Mouse (Mus musculus) retina, adult 2 months (tissue): ENCODE measurements around the gene Farsb.
"Not testable (repeated sequence)": the region's sequence is repeated elsewhere in the genome, so short reads cannot be mapped to it uniquely, and the experiment has no call there.

ENCODE experiments used
- DNase-seq: peaks from one replicate; pipeline ENCODE4 v3.0.0-alpha.2; 2012; ENCODE audit warnings: low read depth, low spot score

The Farsb gene

DNA sequence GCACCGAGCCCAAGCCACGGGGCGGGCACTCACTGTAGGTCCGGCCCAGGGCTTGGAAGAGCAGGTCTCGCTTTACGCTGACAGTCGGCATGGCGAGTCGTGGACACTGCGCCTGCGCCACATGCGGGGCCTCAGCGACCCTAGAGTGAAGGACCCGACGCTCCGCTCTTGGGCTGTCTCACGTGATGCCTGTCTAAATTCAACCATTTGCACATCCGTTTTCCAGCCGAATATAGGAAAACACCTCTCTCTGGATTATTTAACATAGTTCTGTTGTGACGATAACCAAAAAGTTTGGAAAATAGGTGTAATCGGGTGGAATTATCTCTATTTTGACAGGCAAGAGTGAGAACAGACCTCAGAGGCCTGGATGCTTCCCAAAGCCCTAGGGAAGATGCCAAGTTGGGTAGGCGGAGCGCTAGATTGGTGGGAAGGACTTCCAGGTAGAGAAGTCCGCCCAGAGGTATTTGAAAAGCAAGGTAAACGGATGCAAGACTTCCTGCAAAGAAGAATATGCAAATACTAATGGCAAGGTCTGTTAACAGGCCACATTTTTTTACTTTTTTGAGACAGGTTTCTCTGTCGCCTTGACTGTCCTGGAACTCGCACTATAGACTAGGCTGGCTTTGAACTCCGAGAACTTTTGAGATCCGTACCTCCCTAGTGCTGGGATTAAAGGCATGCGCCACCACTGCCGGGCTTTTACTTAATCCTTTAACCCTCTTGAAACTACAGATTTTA lies at the start of gene Farsb:
Gene Farsb, minus strand, starts transcription at position 146 of the 741 bp plus-strand sequence.
- DNase-seq, result peak; percentile 90

DNA sequence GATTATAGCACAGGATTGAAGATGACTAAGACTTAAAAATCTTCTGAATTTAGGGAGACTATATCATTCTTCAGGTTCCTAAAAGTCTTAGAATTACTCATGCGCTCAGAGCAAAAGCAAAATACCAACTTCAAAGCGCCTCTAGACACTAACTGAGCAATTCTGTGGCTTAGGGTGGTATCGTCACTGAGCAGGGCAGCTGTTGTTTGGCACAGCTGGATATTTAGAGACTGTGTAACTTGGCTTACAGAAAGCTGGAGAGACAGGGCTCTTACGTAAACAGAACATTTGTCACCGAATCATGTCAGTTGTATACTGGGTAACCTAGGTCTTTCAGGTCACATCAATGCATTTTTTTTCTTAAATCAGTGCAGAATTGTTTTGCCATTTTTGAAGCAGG lies 49.7 kb upstream of the Farsb start:
- no peak for DNase-seq

DNA sequence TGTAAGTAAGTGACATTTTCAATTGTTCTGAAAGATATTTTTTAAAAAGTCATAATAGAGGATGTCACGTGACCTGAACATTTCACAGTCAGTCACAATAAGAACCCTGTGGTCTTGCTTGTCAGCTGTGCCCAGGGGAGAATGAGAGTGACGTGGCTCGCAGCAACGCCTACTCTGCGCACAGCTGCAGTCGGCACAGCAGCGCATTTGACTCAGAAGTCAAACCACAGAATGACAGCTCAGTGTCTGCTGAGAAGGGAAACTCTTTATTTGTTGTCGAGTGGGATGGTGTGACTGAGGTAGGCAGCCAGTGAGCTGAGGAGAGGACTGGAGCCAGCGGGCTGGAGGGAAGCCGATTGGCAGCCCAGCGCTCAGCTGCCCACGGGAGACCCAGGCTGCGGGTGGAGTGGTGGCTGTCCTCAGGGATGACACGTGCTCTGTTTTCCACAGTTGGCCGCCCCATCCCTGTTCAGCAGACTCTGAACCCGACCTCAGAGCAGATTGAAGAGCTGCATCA lies 48.9 kb upstream of the Farsb start:
- DNase-seq, result no peak

DNA sequence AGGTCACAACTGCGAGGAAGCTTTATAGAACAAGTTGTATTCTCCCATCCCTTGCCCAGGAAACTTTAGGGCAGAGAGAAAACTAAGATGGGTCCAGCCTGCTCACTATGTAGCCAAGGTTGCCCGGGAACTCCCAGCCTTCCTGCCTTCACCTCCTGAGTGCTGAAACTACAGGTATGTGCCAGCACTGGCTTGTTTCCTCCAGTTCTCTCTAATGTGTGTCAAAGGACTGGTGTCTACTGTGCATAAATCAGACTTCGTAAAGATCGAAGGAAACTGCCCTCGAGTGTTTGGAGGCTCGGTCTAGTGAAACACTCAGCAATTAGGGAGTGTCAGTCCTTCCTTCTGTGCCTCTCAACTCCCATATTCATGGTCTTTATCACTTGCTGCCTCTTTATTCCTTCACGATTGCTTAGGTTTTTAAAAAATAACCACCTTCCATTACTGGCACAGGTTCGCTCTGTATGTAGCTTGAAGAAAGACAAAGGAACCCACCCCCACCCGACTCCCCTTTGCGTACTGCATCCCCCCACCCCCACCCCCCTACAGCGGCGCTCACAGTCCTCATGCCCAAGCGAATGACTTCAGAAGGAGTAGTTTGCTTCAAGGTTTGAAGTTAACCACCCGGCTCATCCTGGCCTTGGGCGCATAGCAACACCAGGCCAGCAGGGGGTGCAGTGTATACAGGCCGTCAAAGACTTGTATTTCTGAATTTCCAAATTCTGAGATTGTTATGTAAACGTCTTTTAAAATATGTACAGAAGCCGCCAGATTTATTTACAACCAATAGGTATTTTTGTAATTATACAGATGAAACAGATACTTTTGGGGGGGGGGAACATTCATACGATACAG lies 47.8 kb upstream of the Farsb start:
- DNase-seq, result no peak

DNA sequence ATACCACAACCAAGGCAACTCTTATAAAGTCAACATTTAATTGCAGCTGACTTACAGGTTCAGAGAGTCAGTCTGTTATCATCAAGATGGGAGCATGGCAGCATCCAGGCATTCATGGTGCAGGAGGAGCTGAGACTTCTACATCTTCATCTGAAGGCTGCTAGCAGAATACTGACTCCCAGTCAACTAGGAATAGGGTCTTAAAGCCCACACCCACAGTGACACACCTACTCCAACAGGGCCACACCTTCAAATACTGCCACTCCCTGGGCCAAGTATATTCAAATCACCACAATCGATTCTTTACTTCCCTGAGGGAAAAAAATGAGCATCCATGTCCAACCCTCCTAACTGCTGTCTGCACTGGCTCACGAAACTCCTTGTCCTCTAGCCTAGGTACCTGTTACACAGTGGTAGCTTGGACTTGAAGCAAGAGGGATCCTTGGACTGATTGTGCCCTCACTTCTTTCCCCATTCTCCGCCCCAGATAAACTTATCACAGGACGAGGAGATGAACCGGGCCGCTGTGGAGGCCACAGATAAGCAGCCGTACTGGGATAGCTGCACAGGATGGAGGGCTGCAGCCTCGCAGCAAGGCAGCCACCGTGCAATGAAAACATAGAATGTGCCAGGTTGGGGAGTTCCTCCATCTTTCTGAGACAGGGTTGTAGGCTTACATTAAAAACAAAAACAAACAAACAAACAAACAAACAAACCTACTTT lies 45.9 kb upstream of the Farsb start:
- DNase-seq, result no peak

DNA sequence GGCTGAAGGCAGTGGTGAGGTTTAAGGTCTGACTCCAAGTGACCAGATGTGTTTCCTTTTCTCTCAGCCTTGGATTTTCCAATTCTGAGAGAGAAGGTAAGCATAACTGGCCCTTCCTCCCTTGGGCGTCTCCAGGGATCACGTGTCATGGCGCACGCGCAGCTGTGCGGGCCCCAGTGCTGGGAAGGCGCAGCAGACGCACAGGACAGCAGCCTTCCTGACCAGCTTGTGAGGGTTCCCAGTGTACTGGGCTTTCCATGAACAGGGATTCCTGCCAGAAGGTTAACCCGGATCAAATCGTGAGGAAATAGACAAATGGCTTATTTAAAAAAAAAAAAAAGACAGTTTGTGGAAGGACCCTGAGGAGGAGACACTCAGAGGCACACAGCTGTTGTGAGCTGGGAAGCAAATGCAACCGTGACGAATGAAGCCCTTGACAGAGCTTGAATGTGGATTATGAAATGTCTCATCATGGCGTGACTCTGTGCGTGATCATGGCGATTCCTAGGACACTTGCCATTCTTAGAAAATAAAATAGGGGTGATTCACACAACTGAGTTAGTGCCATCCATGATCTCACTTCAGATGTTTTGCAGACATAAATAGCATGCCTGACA lies 43.6 kb upstream of the Farsb start:
- DNase-seq, result no peak

DNA sequence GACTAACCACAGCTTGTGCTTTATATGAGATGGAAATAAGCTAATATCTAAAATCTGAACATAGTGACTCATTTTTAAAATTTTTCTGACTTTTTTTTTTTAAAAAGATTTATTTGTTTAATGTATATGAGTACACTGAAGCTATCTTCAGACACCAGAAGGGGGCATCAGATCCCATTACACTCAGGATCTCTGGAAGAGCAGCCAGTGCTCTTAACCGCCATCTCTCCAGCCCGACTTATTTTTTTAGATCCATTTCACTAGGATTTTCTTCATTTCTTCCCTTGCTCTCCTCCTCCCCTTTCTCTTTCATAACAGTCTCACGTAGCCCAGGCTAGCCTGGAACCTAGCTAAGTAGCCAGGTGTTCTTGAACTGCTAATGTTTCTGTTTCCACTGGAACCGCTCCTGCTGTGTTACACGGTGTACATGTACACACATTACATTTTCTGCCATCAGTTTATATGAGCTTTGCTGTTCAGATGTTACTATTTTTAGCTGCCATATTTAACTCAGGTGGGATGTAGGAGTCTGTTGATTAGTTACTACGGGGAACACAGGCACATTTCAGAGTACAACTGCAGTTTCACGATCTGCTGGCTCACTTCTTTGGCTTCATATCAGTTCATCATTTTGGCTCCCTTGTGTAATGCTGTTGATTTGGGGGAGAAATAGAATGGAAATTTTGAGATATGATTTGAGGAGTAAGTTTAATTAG lies 42.0 kb upstream of the Farsb start:
- DNase-seq, result no peak

DNA sequence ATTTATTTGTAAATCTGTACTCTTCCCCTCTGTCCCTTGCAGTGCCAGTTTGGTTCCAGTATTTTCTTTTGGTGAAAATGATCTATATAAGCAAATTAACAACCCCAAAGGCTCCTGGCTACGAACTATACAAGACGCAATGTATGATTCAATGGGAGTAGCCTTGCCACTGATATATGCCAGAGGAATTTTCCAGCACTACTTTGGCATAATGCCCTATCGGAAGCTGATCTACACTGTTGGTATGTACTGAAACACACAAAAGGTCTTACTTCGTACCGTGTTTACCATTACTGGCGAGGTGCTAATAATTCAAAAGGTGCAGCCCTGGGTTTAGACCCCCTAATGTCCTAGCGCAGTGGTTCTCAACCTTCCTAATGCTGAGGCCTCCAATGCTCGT lies 40.3 kb upstream of the Farsb start:
- DNase-seq, result no peak

DNA sequence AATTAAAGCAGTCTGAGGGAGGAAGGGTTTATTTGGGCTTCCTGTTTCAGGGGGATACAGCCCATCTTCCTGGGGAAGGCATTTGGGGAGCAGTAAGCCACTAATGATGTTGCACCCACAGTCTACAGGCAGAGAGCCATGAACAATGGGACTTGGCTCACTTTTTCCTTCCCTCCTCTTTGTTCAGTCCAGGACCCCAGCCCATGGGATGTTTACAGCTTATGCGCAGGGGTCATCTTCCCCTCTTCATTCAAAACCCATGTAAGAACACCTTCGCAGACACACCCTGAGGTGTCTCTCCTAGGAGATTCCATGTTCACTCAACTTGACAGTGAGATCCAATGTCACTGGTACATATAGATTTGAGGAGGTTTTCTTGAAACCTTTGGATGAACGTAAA lies 39.7 kb upstream of the Farsb start:
- no peak for DNase-seq

DNA sequence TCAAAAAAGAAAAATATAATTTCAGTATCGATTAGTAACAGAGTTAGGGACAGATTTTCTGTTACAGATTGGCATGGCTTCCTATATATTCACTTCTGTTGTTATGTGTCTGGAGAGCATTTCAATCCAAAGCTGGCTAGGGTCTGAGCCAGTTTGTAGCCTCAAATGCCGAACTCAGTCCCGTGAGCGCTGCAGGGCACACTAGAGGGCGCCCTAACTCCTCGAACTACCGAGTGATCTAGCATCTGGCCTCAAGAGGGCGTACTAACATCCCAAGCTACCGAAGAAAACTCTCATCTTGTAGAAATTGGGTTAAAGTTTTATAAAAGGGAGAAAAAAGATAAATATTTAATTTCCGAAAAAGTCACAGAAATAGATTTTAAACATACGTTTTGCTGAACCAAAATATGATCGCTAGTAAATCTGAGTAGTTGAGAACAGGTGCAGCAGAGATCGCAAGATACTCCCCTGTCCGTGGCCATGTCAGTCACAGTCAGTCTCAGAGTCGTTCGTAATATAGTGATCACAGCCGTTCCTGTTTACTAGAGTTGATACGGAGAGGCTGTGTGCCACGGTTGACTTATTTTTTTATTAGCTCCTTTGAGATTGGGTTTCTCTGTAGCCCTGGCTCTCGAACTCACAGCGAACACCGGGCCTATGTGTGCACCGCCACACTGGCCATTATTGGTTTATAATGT lies 36.6 kb upstream of the Farsb start:
- no peak for DNase-seq

DNA sequence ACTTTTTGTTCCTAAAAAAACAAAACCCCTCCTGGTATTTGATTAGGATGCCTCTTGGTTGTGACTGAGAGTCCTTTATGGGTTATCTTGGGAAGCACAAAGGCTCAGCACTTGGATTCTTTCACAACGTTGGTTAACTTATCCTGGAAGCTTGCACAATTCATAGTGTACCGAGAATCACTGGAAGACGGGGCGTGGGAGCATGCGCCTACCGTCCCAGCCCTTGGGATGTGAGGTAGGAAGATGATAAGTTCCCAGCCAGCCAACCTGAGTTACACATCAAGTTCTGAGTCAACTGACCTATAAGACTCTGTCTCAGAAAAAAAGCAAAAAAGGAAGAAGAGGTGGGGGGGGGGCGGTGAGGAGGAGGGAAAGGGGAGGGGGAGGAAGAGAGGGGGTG lies 30.2 kb upstream of the Farsb start:
- DNase-seq, result no peak

DNA sequence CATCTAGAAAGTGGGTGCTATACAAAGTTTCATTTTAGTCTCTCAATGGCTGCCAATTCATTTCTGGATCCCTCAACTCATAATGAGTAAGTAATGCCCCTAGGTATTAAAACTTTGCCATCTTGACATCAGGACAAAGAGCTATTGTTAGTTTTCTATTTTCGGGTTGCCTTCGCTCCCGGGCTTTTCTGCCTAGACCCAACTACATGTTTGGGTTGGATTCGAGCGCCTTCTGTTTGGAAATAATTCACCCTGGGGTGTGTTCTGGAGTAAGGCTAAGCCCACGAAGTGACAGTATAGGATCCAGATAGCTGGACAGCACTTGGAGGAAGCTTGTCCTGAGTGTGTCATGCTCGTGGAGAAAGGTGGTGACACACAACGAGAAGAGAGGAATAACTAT lies 24.1 kb upstream of the Farsb start:
- no peak for DNase-seq

DNA sequence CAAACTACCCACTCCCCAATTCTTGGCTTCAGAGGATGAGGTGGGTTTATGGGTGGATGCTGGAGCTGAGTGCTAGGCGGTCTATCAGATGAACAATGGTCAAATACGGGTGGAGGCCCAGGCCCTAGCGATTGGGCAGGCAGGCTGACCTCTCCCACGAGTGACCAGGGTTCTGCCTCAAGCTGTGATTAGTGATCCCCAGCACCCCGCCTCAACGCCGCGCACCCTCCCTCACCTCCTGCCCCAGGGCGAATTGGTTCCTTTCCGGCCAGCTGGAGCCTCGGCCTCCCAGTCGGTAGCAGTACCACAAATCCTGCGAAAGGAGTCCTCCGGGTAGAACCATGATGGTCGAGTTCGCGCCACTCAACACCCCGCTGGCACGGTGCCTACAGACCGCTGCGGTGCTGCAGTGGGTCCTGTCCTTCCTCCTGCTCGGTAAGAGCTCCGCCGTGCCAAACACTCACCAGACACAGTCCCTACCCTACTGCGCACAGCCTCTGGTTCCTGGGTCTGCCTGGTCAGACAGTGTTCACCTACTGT lies 23.0 kb upstream of the Farsb start, which contains the start of gene BC035947:
Gene BC035947, minus strand, starts transcription at position 538 of the 540 bp plus-strand sequence.
- DNase-seq, result no peak

DNA sequence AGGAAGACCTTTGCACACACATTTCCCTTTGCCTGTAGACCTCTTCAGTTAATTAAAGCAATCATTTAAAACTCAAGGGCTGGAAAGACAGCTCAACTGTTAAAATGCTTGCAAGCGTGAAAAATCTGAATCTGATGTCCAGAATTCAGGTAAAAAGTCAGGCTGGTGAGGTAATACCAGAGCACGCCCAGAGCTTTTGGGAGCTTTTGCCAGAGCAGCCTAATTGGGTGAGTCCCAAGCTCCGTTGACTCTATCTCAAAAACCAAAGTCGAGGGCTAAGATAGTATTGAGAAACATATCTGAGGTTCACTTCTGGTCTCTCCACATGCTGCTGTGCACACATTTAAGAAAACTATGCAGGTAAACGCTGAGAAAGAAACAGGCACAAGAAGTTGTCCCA lies 22.2 kb upstream of the Farsb start, which contains the start of gene Mogat1:
Gene Mogat1, plus strand, starts transcription at position 130 of the 400 bp plus-strand sequence.
- DNase-seq, result no peak

DNA sequence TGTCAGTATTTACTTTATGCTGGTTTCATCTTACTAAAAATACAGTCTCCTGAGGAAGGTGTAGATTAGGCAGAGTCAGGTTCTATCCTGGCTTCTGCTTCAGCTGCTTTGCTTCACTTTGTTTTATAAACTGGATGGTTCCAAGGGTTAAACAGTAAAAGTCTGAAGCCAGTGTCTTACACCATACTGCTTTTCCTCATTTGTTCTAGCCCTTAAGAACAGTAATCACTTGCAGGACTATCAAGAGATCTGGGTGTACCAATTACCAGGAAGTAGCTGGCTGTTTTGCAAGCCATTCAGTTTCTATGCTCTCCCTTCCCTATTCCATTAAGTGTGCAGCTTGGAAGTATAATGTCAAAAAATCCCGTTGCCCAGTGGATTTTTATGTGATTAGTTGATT lies 18.4 kb upstream of the Farsb start:
- no peak for DNase-seq

DNA sequence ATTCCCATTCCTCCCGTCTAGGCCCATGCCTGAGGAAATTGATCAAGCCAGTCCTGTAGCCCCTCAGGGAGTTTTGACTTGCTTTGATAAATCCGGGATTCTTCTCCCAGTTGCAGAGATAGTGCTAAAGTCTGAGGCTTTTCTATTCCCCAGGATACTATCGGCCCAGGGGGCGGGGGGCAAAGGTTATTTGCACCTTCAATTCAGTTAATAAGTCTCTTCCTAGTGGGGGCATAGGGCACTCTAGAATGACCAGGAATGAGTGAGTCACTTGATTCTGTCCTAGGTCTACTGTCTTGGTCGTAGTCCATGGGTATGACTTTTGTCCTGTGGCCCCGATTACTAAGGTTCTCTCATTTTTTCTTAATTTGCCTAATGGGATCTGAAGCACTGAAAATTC lies 13.8 kb upstream of the Farsb start:
- DNase-seq, result no peak

DNA sequence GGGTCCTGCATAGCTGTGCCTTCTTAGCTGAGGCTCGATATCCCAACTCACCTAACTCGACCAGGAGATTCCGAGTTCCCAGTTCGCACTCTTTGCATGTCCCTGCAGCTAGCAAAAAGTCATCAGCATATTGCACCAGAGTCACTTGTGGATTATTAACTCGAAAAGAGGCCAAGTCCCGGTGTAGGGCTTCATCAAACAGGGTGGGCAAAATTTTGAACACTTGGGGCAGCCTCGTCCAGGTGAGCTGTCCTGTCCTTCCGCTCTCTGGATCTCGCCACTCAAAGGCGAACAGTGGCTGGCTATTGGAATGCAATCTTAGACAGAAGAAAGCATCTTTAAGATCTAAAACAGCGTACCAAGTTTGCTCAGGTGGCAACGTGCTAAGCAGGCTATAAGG lies 13.2 kb upstream of the Farsb start:
- not testable (repeated sequence) for DNase-seq

DNA sequence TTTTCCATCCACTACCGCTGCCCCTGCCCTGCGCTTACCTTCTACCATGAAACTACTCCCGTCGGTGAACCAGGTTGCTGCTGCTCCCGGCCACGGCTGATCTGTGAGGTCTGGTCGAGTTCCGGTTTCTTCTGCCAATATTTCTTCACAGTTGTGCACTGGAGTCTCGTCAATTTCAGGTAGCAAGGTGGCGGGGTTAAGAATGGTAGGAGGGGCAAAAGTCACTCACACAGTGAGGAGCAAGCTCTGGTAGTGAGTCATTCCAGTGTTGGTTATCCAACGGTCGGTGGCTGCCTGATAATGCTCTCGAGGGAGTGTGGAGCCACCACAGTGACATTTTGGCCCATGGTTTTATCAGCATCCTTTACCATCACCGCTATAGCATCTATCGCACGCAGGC lies 12.3 kb upstream of the Farsb start:
- DNase-seq, result no peak

DNA sequence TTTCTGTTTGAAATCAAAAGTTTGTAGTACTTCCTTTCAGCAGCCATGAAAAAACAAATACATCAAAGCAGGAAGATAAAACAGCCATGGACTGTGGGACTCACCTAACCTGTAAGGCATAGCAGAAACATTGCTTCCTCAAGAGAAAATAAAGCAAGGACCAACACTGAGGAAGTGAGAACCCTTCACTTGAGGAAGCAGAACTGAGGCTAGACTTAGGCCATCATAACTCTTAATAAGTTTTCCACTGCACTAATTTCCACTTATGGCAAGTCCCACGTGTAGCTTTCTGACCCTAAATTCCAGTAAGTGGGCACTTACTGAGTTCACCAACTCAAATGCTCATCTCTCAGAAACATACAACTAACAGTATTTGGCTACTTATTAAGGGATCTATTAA lies 1.4 kb upstream of the Farsb start:
- DNase-seq, result no peak

DNA sequence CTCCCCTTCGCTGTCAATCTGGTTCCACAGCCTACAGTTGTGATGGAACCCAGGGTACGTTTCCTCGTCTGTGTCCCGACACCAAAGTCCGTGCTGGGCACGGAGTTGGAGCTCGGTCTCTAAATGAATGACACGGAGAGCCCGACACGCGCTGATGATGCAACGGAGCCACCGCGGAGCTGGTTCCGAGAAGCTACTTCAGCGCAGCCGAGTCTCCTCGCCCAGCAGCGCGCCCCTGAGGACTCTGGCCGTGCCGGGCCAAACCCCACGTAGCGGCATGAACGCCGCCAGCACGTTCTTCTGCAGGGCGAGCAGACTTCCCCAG lies 308 bp downstream of the Farsb start:
- DNase-seq, result no peak
